Mouse (Mus musculus): ENCODE data around the gene Itsn1. TPM values are rescaled to one million over a fixed set of nuclear protein-coding genes. Genes with fewer than 3 reads are reported as not detected.

The Itsn1 gene
- polyA plus RNA-seq, 1 experiment, result 12.9 TPM

- DNase-seq, result no peak
- 95% methylated on average over 14 of the region's 14 CpGs for WGBS
- TF ChIP-seq POLR2A (IDR thresholded peaks at IDR 0.05; ENCODE audit: control insufficient read depth, extremely low read depth, insufficient read depth, low read length, poor library complexity) (no peak), CTCF (IDR thresholded peaks at IDR 0.05; ENCODE audit: borderline replicate concordance, control insufficient read depth, extremely low read depth, insufficient read depth, low read length, poor library complexity) (no peak)
- Histone ChIP-seq H3K4me3 (ENCODE audit: control insufficient read depth, insufficient read depth, low read length) (no peak overlapping the region), H3K36me3 (ENCODE audit: control insufficient read depth, insufficient read depth, low read length) (peaks cover 4% of the 10 kb centered on the region; the same call in 1 of the 2 replicates), H3K27me3 (ENCODE audit: control insufficient read depth, insufficient read depth, low read length) (no peaks in the 10 kb centered on the region), H3K4me1 (replicated peaks; ENCODE audit: control insufficient read depth, insufficient read depth, low read length) (no peaks in the 10 kb centered on the region), H3K27ac (ENCODE audit: control insufficient read depth, insufficient read depth, low read length) (no peak overlapping the region)
Observed at GRCm38 (mm10) chr16:91704603-91705340, 24.3 kb upstream of the Itsn1 start.

GRCm38 (mm10) chr16:91710241-91710640 lies 18.8 kb upstream of the Itsn1 start:
- DNase-seq, result no peak
- Histone ChIP-seq H3K27ac (ENCODE audit: control insufficient read depth, insufficient read depth, low read length) (no peak overlapping the region), H3K36me3 (ENCODE audit: control insufficient read depth, insufficient read depth, low read length) (no peaks in the 10 kb centered on the region), H3K4me3 (ENCODE audit: control insufficient read depth, insufficient read depth, low read length) (no peak overlapping the region), H3K4me1 (replicated peaks; ENCODE audit: control insufficient read depth, insufficient read depth, low read length) (no peaks in the 10 kb centered on the region), H3K27me3 (ENCODE audit: control insufficient read depth, insufficient read depth, low read length) (no peaks in the 10 kb centered on the region)
- WGBS, result 96% methylated on average over 7 of the region's 7 CpGs
- TF ChIP-seq CTCF (IDR thresholded peaks at IDR 0.05; ENCODE audit: borderline replicate concordance, control insufficient read depth, extremely low read depth, insufficient read depth, low read length, poor library complexity), result no peak
- TF ChIP-seq POLR2A (IDR thresholded peaks at IDR 0.05; ENCODE audit: control insufficient read depth, extremely low read depth, insufficient read depth, low read length, poor library complexity), result no peak

GRCm38 (mm10) chr16:91716927-91717349 lies 12.1 kb upstream of the Itsn1 start:
- no peak for DNase-seq

GRCm38 (mm10) chr16:91717399-91717798 lies 11.7 kb upstream of the Itsn1 start:
- Histone ChIP-seq H3K27me3 (ENCODE audit: control insufficient read depth, insufficient read depth, low read length) (no peaks in the 10 kb centered on the region), H3K36me3 (ENCODE audit: control insufficient read depth, insufficient read depth, low read length) (no peaks in the 10 kb centered on the region), H3K4me1 (replicated peaks; ENCODE audit: control insufficient read depth, insufficient read depth, low read length) (no peaks in the 10 kb centered on the region), H3K4me3 (ENCODE audit: control insufficient read depth, insufficient read depth, low read length) (no peak overlapping the region), H3K27ac (ENCODE audit: control insufficient read depth, insufficient read depth, low read length) (no peak overlapping the region)
- DNase-seq, result no peak
- TF ChIP-seq CTCF (IDR thresholded peaks at IDR 0.05; ENCODE audit: borderline replicate concordance, control insufficient read depth, extremely low read depth, insufficient read depth, low read length, poor library complexity), result no peak
- TF ChIP-seq POLR2A (IDR thresholded peaks at IDR 0.05; ENCODE audit: control insufficient read depth, extremely low read depth, insufficient read depth, low read length, poor library complexity), result no peak
- WGBS, result 94% methylated on average over 4 of the region's 4 CpGs

More at GRCm38 (mm10) chr16:91716927-91717349, 12.1 kb upstream of the Itsn1 start:
- Histone ChIP-seq H3K4me3 (ENCODE audit: control insufficient read depth, insufficient read depth, low read length) (no peak overlapping the region), H3K36me3 (ENCODE audit: control insufficient read depth, insufficient read depth, low read length) (no peaks in the 10 kb centered on the region), H3K27me3 (ENCODE audit: control insufficient read depth, insufficient read depth, low read length) (no peaks in the 10 kb centered on the region), H3K27ac (ENCODE audit: control insufficient read depth, insufficient read depth, low read length) (no peak overlapping the region), H3K4me1 (replicated peaks; ENCODE audit: control insufficient read depth, insufficient read depth, low read length) (no peaks in the 10 kb centered on the region)
- TF ChIP-seq POLR2A (IDR thresholded peaks at IDR 0.05; ENCODE audit: control insufficient read depth, extremely low read depth, insufficient read depth, low read length, poor library complexity), result no peak
- TF ChIP-seq CTCF (IDR thresholded peaks at IDR 0.05; ENCODE audit: borderline replicate concordance, control insufficient read depth, extremely low read depth, insufficient read depth, low read length, poor library complexity), result no peak
- WGBS, result 96% methylated on average over 11 of the region's 11 CpGs

GRCm38 (mm10) chr16:91724247-91724646 lies 4.8 kb upstream of the Itsn1 start:
- DNase-seq, result peak; percentile 71
- H3K27ac ChIP-seq (ENCODE audit: control insufficient read depth, insufficient read depth, low read length), result no peak overlapping the region
- no peaks in the 10 kb centered on the region for H3K36me3 ChIP-seq (ENCODE audit: control insufficient read depth, insufficient read depth, low read length)
- TF ChIP-seq CTCF (IDR thresholded peaks at IDR 0.05; ENCODE audit: borderline replicate concordance, control insufficient read depth, extremely low read depth, insufficient read depth, low read length, poor library complexity) (peak; percentile 25; the same call in 1 of the 2 replicates), POLR2A (IDR thresholded peaks at IDR 0.05; ENCODE audit: control insufficient read depth, extremely low read depth, insufficient read depth, low read length, poor library complexity) (no peak)
- no peak overlapping the region for H3K4me3 ChIP-seq (ENCODE audit: control insufficient read depth, insufficient read depth, low read length)
- WGBS, result 75% methylated on average over 3 of the region's 3 CpGs
- H3K4me1 ChIP-seq (replicated peaks; ENCODE audit: control insufficient read depth, insufficient read depth, low read length), result peaks cover 5% of the 10 kb centered on the region
- H3K27me3 ChIP-seq (ENCODE audit: control insufficient read depth, insufficient read depth, low read length), result no peaks in the 10 kb centered on the region

GRCm38 (mm10) chr16:91727433-91727832 lies 1.6 kb upstream of the Itsn1 start:
- H3K4me3 ChIP-seq (ENCODE audit: control insufficient read depth, insufficient read depth, low read length), result no peak overlapping the region
- no peak for TF ChIP-seq CTCF (IDR thresholded peaks at IDR 0.05; ENCODE audit: borderline replicate concordance, control insufficient read depth, extremely low read depth, insufficient read depth, low read length, poor library complexity)
- TF ChIP-seq POLR2A (IDR thresholded peaks at IDR 0.05; ENCODE audit: control insufficient read depth, extremely low read depth, insufficient read depth, low read length, poor library complexity), result no peak
- WGBS, result 93% methylated on average over 15 of the region's 15 CpGs
- H3K36me3 ChIP-seq (ENCODE audit: control insufficient read depth, insufficient read depth, low read length), result no peaks in the 10 kb centered on the region
- peaks cover 8% of the 10 kb centered on the region for H3K4me1 ChIP-seq (replicated peaks; ENCODE audit: control insufficient read depth, insufficient read depth, low read length)
- no peak overlapping the region for H3K27ac ChIP-seq (ENCODE audit: control insufficient read depth, insufficient read depth, low read length)
- peaks cover 5% of the 10 kb centered on the region for H3K27me3 ChIP-seq (ENCODE audit: control insufficient read depth, insufficient read depth, low read length)
- no peak for DNase-seq
